Mouse (Mus musculus) heart, postnatal 0 days (tissue): Measurements from ENCODE around the gene Rp9.

Experiments used
- CTCF ChIP-seq: IDR thresholded peaks from 2 replicates; pipeline ENCODE4 v1.5.1; 2016; ENCODE audit warnings: antibody characterized with exemption, control low read depth, low read depth
- EP300 ChIP-seq: IDR thresholded peaks from 2 replicates; pipeline ENCODE4 v1.6.1; 2016; ENCODE audit warnings: antibody characterized with exemption, low read depth

DNA sequence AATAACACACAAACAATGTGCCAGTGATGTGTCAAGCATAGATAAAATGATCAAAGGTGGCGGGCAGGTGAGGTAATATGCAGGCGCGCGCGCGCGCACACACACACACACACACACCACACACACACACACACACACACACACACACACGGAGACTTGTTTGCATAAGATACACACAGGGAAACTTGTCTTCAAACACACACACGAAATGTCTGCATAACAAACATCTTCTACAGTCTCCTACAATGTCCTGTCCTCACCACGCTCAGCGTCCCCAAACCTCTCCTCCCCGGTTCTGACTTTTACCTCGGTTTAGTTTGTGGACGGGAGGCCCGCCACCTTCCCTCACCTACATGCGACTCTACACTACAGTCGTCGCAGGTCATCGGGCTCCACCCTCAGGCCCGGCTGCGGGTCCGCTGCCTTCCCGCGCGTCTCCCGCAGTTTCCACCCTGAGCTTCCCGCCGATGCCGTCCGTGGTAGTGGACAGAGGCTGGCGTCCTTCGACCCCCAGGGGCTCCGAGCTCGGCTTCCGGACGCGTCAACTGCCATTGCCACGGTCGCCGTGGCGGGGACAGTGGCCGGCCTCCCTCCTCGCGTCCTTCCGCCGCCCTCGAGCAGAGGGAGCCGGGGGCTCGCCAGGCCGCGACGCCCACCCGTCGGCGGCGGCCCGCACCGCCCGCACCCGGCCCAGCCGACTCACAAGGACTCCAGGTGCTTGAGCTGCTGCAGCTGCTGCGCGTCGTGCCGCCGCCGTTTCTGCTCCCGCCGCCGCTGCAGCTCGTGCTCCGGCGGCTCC is 2.0 kb downstream of the Rp9 start:
- no peak for TF ChIP-seq CTCF
- TF ChIP-seq EP300, result no peak
